Mouse (Mus musculus) spleen, postnatal 0 days (tissue): ENCODE data around the gene Slc7a12. TPM values are rescaled to one million over a fixed set of nuclear protein-coding genes. Genes with fewer than 3 reads are reported as not detected.

Experiments used
- polyA plus RNA-seq: library from polyadenylated mRNA; unstranded; fragments of >200 nt; fragmentation: Nextera tagmentation; extraction: Ambion mirVana; gene quantifications from 2 replicates; pipeline ENCODE4 v1.2.1, GENCODE M21; 2015

Gene Slc7a12
- not detected in 2 replicates for polyA plus RNA-seq

GRCm38 (mm10) chr3:14480397-14480796 is at the start of gene Slc7a12:
TSS of gene Slc7a12 (plus strand) at chr3:14480697.

Other genes with a start within 250 kb of the Slc7a12 start
- gene 1810022K09Rik, start 130.6 kb downstream of the Slc7a12 start, polyA plus RNA-seq: 323 and 371 TPM in 2 replicates
- 2.6 and 2.8 TPM in 2 replicates for gene Car13, start 161.0 kb downstream of the Slc7a12 start, polyA plus RNA-seq